Mouse (Mus musculus) left cerebral cortex, adult 2 months (tissue): ENCODE results near the gene Epha8. TPM values are rescaled to one million over a fixed set of nuclear protein-coding genes. Genes with fewer than 3 reads are reported as not detected.
A peak's percentile ranks its signal among the peaks of the same experiment; 100 is the strongest.

Experiments
- DNase-seq, 2 experiments: peaks; one replicate each; pipeline ENCODE4 v3.0.0; 2021 to 2022; ENCODE audit warnings: low spot score in 2 of 2, mixed read lengths in 1 of 2; ENCODE audit errors: extremely low spot score in 1 of 2
- H3K27ac ChIP-seq: fragments of 200-600 bp; 2 replicates; pipeline ENCODE4 v1.8.1; 2022
- H3K4me3 ChIP-seq: fragments of 200-600 bp; 2 replicates; pipeline ENCODE4 v1.8.1; 2022
- CTCF ChIP-seq: fragments of 200-600 bp; IDR thresholded peaks from 2 replicates; pipeline ENCODE4 v1.8.1; 2022; ENCODE audit warnings: antibody characterized with exemption, mild to moderate bottlenecking, moderate library complexity
- intact Hi-C: fragments of 180-260 bp; cut with DNase I; formaldehyde crosslinking; loops from one replicate; pipeline ENCODE4 v1.15.1; 2025
- long read RNA-seq, 2 experiments: library from polyadenylated mRNA; stranded (forward); transcript quantifications; one replicate each; pipeline ENCODE4 v2.0.0; 2021; ENCODE audit warnings: borderline mapping rate in 2 of 2
- total RNA-seq, 2 experiments: library from RNA; stranded (reverse); gene quantifications; 2 replicates each; pipeline ENCODE4 v1.2.3; 2021

Gene Epha8
- total RNA-seq: 1 to 10 TPM; 3.5 to 4.6 TPM
- long read RNA-seq, experiment 1, full-length matches to known transcripts: 5 of 12 reads
- long read RNA-seq, experiment 1, partial matches to known transcripts: 3 of 12 reads
- long read RNA-seq, experiment 1, other reads (novel, unspliced or antisense): 4 of 12 reads
- long read RNA-seq, experiment 2, full-length matches to known transcripts: 6 of 15 reads
- long read RNA-seq, experiment 2, partial matches to known transcripts: 2 of 15 reads
- long read RNA-seq, experiment 2, other reads (novel, unspliced or antisense): 7 of 15 reads

DNA sequence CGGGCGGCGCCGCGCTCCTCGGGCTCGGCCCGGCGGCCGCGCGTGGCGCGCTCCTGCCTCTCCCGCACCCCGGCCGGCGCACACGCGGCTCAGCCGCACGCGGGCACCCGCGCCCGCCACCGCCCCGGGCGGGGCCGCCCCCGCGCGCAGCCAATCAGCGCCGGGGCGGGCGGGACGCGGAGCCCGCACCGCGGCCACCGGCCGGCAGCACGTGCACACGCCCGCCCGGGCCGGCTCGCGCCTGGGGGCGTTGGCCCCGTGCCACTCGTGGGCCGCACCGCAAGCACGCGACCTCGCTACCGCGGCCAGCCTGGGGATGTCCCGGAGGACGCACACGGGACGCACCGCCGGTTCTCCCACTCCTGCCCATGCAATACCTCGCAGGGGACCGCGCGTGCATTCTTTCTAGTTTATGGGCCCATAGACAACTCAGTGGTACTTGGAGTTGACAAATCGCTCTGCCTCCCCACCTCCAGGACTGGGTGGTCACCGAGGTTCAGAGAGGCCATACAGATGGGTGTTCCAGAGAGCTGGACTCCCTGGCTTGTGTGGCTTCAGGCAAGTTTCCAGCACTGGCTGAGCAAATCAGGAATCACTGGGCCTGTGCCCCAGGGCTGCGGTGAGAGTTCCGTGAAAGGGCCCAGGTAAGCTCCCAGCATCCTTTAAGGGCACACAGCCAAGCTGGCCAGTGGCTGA is at the start of gene Epha8:
Gene Epha8 (minus strand): TSS at position 66 of the 696 bp plus-strand sequence.
- peak within 1 kb of the TSS; percentile 46 for H3K4me3 ChIP-seq
- peak; percentile 18 to 30 for DNase-seq
- no peak within 1 kb of the TSS for H3K27ac ChIP-seq
- no peak for TF ChIP-seq CTCF
- intact Hi-C loops: no loop called here

DNA sequence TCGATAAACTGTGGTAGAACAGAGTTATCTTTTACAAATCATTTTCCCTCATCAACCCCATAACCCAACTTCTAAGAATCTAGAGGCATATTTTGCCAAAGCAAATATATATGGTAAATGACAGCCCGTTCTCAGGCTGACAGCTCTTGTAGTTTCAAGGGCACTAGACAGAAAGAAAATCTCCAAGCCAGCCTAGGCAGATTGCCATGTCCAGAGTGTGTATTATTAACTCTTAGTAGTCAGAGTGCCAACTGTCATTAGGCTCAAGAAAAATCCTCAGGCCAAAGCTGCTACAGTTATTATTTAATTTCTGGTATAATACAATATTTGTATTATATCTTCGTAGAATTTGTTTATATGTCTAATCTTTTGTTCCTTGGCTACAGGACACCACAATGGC is 45.2 kb upstream of the Epha8 start:
- DNase-seq: no peak
- H3K27ac ChIP-seq: no peak overlapping the region
- intact Hi-C loops: no loop called here
- no peak for TF ChIP-seq CTCF
- H3K4me3 ChIP-seq: no peak overlapping the region

- DNase-seq: no peak
- intact Hi-C loops: no loop called here
- Histone ChIP-seq H3K27ac (no peak overlapping the region), H3K4me3 (no peak overlapping the region)
- TF ChIP-seq CTCF: no peak
Measured at GRCm38 (mm10) chr4:137001020-137001419, 44.4 kb upstream of the Epha8 start.

GRCm38 (mm10) chr4:136998371-136998770 is 41.8 kb upstream of the Epha8 start:
- H3K4me3 ChIP-seq: no peak overlapping the region
- intact Hi-C loops: no loop called here
- no peak for TF ChIP-seq CTCF
- DNase-seq: no peak
- no peak overlapping the region for H3K27ac ChIP-seq

DNA sequence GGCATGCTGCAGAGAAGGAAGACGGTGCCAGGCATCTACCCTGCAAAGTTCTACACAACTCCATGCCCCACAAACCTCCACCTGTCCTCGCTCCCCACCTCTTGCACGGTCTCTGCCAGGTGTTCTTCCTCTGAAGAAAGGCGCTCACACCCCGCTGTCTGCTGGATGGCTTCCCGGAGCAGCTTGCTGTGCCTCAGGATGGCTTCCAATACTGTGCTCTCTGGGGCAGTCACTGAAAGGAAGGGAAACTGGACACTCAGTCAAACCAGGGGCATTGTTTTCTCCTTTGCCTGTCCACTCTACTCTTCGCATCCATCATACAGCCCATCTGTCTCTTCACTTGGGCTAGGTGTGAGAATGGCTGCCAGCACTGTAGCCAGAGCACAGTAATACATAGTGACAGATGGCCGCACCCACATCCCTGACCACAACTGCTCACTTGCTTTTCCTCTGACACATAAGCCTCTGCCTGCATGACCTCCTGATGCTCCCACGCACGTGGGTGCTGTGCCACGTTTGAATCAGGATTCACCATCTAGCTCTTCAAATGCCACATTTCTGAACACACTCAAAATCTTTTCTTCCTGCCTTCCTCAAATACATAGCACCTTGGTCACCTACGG is 41.2 kb upstream of the Epha8 start:
- DNase-seq: no peak
- Histone ChIP-seq H3K4me3 (no peak overlapping the region), H3K27ac (no peak overlapping the region)
- intact Hi-C loops: no loop called here
- TF ChIP-seq CTCF: no peak

DNA sequence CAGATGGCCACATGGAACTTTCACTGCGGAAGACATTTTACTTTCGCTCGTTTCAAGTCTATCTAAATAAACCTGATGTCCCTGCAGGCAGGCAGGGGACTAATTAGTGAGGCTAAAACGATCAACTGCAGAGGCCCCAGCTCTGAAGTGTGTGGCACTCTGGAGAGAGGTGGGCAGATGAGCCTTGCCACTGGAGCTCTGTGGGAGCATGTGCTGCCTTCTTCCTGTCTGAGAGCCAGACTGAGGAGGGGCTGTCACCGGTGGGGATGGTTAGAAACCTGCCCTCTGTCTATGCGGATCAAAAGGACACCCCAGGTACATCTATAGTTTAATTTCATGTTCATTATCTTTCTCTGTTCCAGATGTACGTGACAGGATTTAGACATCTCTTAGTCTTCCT is 40.3 kb upstream of the Epha8 start:
- no peak overlapping the region for H3K27ac ChIP-seq
- TF ChIP-seq CTCF: no peak
- no peak for DNase-seq
- intact Hi-C loops: no loop called here
- H3K4me3 ChIP-seq: no peak overlapping the region

- Histone ChIP-seq H3K27ac (no peak overlapping the region), H3K4me3 (no peak overlapping the region)
- intact Hi-C loops: no loop called here
- no peak for DNase-seq
- TF ChIP-seq CTCF: no peak
Measured at GRCm38 (mm10) chr4:136995361-136995760, 38.7 kb upstream of the Epha8 start.

GRCm38 (mm10) chr4:136981993-136982695 is 25.5 kb upstream of the Epha8 start:
- Histone ChIP-seq H3K27ac (no peak overlapping the region), H3K4me3 (no peak overlapping the region)
- DNase-seq: no peak
- TF ChIP-seq CTCF: peak; percentile 9
- intact Hi-C loops: loop anchor here (2.0 to 5.0 kb wide), 2 partner anchors 87 to 305 kb away; no protein-coding TSS in a partner anchor

DNA sequence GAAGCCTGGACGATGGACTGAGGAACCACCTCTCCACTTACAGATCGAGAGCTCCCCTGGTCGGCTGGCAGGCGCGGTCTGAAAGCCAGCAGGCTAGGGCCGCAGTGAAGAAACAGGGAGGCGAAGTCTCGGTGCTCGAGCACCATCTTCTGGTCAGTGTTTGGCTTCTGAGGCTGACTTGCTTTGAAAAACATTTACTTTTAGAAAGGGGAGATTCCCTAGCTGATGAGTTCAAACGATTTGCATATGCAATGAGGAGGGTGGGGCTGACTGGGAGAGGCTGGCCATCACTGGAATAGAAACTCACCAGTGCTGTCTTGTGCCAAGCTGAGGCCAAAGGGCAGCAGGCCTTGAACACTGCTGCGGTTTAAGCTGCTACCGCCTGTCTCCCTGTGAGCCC is 24.7 kb upstream of the Epha8 start:
- Histone ChIP-seq H3K27ac (no peak overlapping the region), H3K4me3 (no peak overlapping the region)
- peak; percentile 68 for TF ChIP-seq CTCF
- intact Hi-C loops: loop anchor here (2.0 to 5.0 kb wide), 2 partner anchors 87 to 304 kb away; no protein-coding TSS in a partner anchor
- peak; percentile 40 to 53 for DNase-seq

- intact Hi-C loops: loop anchor here (2.0 to 5.0 kb wide), 2 partner anchors 86 to 304 kb away; no protein-coding TSS in a partner anchor
- DNase-seq: no peak
- Histone ChIP-seq H3K27ac (no peak overlapping the region), H3K4me3 (no peak overlapping the region)
- no peak for TF ChIP-seq CTCF
Measured at GRCm38 (mm10) chr4:136980921-136981320, 24.3 kb upstream of the Epha8 start.

GRCm38 (mm10) chr4:136977244-136977643 is 20.6 kb upstream of the Epha8 start:
- H3K4me3 ChIP-seq: no peak overlapping the region
- no peak overlapping the region for H3K27ac ChIP-seq
- no peak for DNase-seq
- TF ChIP-seq CTCF: no peak
- intact Hi-C loops: loop anchor here (5.0 kb wide), 1 partner anchor 325 kb away; no protein-coding TSS in a partner anchor
